Mouse (Mus musculus) right cerebral cortex, adult 2 months (tissue): Measurements from ENCODE around the gene Pgs1.

Experiments
- DNase-seq, 2 experiments: peaks; one replicate each; pipeline ENCODE4 v3.0.0; 2021 to 2022; ENCODE audit warnings: low spot score in 2 of 2

Gene Pgs1

DNA sequence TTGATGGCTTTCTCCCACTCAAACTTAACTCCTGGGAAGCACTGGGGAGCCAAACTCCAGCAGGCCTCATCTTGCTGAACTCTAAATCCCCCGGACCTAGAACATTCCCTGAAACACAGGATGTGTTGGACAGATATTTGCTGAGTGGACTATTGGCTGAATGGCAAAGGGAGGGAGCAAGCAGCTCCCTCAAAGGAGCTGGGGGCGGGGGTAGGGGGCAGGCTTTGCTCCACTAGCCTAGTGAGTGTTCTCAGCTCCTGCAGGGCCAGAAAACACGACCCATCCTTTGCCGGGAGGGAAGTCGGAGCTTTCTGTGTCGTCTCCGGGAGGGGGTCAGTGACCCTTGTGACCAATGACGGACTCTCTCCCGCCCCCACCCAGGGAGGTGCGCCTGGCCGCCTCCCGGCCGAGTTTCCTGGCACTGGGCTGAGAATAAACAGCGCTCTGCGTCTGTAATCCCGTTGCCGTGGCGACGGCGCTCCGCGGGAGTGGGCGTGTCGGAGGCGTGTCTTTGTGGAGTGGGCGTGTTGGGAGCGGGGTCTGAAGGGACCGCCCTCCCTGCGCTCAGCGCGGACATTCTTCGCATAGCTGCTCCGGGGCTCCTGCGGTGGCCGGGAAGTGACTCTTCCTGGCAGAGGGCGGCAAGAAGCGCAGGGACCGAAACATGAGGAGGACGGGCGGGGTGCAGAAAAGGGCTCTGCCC is 22.9 kb upstream of the Pgs1 start:
- peak; percentile 97 for DNase-seq

DNA sequence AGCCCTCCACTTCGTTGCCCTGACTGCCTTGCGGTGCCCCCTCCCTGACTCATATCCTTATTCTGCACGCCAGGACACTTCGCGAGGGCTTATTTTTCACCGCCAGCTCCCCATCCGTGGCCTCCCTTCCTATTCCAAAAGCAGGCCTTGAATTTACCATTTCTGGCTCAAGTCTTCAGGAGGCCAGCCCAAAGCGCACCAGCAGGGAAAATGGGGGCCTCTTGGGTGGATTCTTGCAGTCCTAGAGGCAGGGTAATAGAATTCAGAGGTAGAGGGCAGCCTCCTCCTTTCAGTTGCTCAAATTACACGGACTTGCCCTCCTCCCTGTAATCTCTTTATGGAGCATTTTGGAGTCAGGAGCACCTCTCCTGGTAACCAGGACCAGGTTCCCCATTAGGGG is 22.2 kb upstream of the Pgs1 start:
- no peak for DNase-seq

DNA sequence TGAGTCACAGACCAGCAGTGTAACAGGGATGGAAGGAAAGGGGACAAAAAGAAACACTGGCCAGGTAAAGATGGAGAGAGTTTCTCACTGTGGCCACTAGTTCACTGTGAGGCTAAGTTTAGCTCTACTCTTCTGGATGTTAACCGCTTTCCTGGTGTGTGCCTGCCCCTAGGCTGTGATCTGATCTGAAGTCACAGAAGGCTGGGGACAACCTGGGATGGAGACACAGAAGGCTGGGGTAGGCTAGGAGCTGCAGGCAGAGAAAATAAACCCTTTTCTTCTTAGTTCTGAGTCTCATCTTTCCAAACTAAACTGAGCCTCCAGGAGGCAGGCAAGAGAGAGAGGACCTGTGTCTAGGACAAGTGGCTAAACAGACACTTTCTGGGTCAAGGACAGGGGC is 21.8 kb upstream of the Pgs1 start:
- DNase-seq: no peak

DNA sequence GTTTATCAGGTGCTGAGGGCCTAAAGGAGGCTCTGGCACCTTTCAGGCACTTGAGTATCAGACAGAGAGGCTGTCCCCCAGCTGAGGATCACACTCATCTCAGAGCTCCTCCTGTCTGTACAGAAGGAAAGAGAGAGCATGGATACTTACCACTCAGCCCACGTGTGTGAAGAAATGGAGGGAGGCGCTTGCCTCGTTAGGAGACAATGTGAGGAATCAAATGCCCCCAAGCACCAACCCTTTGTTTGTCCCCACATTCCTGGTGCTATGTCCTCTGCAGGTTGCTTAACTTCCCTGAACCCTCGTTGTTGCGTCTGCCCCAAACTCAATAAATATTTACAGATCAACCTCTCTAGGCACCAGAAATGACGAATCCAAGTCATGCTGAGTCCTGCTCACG is 21.0 kb upstream of the Pgs1 start:
- no peak for DNase-seq

DNA sequence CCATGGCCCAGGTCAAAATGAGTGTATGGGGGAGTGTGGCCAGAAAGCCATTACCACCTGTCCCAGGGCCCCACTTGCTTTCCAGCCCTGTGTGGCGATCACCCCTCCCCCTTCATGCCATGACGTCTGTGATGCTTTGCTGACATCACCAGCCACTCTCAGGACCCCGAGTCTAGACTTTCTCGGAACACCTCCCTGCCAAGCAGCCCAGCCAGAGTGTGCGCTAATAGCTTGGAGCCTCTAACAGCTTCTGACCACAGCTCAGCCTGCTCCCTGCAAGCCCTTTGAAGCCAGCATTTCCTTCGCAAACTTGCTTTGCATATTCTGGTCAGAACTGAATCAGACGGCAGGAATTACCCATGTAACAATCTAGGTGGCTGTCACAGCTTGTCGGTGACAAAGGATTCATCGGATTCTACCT is 20.5 kb upstream of the Pgs1 start:
- DNase-seq: no peak

DNA sequence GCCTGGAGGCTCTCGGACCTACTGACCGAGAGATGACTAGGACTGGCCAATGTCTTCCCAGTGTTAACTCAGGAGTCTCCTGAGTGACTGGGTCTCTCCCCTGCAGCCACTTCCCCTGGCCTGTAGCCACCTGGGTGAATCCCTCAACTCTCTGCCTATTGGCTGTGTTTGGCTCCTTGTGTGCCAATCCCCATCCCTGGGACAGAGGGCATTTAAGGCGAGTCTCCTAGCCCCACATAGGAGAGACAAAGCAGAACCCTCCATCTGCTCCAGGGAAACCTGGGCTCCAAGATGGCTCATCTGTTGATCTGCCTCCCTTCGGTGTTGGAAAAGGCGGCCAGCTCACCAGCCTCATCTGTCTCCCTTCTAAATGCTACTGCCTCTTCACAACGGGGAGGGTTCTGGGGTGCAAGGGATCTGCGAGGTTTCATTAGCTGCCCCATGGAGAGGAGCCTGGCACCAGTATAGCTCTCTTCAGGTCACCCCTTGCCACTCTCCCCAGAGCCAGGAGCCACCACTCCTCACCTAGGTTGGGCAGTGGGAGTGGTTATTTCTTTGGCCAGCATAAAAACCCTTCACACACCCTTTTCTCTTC is 19.5 kb upstream of the Pgs1 start:
- no peak for DNase-seq

DNA sequence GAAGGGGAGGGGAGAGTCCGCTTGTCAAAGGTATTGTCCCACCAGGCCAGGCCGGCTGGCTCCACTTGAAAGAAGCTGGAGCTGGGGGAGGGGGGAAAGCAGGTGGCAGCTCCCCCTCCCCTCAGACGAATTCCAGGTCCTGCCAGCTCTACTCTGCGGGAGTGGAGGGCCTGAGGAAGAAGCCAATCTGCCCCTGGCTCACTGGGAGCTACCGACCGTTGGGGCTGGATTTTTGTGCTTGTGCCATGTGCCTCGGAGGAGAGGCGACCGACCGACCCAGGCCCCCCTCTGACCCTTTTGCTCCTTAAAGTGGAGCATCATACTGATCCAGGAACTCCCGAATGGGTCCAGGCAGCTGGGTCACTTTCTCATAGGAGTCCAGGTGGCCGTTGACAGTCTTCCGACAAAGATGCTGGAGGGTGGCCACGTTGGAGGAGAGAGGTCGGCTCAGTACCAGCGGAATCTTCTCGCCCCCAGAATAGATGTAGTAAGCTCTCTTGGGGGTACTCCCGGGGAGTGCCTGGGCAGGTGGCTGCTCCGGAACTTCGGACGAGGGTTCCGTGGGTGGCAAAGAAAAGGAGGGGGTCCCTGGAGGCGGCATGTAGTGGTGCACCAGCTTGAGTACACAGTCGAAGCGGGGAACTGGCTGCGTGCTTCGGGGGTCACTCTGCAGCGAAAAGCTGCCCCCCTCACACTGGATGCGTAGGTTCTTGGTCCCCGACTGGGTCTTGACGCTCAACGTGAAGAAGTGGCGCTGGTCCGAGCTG is 18.7 kb upstream of the Pgs1 start:
- no peak for DNase-seq

DNA sequence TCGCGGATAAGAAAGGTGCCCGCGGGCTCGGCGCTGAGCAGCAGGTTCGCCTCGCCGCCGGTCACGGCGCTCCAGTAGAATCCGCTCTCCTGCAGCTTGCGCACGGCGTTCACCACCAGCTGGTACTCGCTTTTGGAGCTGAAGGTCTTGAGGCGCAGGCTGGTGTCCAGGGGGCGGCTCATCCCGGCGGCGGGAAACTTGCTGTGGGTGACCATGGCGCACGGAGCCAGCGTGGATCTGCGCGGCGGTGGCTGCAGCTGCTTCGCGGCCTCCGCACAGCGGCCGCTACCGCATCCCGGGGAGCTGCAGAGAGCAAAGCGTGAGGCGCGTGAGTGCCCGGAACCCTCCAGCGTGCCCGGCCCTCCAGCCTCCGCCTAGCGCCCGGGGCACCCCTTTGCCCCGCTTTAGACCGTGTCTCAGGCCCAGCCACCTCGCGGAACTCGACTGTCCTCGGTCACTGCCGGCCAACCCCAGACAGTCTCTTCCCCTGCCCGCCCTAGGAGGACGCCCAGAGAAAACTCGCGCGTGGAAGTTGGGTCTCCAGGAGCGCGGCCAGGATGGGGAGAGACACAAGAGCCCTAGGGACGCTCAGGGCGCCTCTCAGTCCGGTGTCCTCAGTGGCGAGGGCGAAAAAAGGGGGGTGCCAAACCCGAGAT is 17.9 kb upstream of the Pgs1 start:
- DNase-seq: peak in 1 of 2 experiments; percentile 59

DNA sequence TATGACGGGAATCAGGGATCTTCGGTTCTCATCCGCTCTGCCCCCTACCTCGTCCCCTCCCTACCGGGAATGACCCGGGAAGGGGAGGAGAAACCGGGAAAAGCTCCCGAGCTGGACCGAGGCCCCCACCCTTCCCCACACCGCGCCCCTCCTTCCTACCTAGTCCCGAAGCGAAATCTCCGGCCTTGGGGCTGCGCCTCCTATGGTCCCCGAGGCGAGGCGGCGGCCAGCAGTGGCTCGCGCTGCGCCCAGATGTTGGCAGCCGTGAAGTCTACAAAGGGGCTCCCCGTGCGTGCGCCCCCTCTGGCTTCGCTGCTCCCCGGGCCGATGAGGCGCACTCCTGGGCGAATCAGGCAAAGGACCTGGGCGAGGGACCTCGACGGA is 17.4 kb upstream of the Pgs1 start:
- peak in 1 of 2 experiments; percentile 36 for DNase-seq

DNA sequence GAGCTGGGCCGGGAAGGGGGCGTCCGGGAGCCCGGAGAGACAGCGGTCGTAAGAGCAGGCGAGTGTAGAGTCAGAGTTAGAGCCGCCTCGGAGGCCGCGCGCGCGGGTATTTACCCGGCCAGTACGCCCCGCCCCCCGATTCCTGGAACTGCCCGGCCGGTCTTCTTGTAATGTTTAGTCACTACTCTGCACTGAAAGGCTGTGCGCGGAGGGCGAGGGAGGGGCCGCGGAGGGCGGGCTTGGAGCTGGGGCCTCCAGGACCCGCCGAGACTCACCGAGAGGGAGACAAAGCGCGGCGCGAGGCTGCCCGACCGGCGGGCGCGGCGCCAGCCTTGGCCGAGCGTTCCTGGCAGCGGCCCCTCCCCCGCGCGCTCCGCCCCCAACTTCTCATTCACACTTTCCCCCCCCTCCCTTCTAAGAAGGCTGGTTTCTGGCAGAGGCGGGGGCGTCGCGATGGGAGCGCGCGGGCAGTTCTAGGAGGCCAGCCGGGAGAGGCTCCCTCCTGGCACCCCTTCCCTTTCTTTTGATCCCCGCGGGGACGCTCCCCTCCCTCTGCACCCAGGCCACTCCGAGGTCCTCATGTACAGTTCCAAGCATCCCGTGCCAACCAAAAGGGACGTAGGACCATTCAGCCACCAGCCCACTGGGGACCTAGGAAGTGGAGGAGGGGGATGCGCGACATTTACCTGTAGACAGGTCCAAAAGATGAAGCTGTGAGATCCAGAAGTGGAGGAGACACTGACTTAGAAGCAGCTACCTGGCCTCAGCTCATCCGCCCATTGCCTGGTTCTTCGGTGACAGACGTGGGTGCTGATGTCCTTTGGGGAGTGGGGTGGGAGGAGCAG is 16.8 kb upstream of the Pgs1 start:
- DNase-seq: peak; percentile 82 to 91

DNA sequence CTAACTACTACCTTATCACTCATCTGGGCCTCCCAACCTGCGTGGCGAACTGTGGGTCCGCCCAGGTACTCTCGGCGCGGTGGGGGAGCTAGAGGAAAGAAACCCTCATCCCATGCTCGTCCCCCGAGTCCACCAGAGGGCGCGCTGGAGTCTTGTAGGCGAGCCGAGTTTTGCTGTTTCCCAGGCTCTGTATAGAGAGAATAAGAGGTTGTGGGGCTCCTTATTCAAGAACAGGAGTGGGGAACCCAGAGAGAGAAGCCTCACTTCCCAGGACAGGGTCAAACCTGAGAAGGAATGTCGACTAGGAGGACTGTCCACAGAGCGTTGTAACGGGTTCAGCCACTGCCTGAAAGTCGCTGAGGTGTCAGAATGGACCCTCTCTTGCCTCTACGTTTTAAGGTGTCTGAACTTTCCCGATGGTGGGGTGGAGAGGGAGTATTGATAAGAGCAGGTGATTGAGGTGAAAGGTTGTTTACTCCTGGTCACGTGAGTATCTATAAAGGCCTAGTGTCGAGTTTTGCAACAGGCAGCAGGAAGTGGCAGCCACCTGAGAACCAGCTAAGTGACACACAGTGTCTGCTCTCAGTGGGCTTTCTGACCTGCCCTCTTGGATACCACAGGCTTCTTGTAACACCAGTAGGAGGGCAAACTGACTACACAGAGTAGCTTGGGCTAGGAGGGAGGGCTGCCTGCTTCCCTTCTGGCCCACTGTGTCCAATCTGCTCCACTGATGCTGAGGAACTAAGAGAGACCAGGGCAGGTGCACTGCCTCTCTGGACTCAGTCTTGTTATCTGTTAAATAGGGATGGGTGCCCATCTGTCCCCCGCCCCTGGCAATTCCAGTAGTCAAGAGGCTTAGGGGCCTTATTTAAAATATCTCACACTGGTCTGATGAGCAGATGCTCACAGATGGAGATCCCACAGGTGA is 15.9 kb upstream of the Pgs1 start, which contains the start of gene Socs3:
Gene Socs3, minus strand, starts transcription at position 103 of the 928 bp plus-strand sequence.
- DNase-seq: peak; percentile 97

DNA sequence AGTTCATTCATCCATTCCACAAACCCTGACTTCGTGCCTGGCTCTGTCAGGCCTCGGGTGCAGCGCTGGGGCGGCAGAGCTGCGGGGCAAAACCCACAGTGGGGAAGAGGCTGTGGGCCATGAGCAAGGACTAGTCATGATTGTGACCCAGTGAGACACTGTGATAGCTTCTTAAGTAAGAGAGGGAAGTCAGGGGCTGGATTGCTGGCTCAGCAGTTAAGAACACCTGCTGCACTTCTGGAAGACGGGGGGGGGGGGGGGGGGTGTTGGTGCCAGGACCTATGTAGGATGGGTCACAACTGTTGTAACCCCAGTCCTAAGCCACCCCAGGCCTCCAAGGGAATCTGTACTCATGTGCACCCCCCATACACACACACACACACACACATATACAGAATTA is 15.0 kb upstream of the Pgs1 start:
- no peak for DNase-seq

DNA sequence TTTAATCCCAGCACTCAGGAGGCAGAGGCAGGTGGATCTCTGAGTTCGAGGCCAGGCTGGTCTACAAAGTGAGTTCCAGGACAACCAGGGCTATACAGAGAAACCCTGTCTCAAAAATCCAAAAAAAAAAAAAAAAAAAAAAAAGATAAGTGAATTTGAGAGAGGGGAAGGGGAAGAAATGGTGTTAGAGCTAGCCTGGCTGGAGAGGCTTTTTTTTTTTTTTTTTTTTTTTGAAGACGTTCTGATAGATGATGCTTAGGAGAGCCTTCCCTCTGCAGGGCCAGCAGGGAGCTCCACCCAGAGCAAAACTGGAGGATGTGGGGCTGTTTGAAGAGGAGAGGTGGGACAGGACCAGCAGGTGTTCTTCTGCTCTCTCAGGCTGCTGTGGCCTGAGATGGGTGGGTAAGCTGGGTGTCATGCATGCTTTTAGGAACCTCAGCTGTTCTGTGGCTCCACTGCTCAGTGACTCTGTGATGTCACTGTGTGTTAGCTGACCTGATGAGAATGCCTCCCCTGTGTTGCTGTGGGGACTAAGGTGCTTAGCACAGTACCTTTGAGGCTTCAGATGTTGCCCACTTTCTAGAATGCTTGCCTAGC is 14.3 kb upstream of the Pgs1 start:
- no peak for DNase-seq

DNA sequence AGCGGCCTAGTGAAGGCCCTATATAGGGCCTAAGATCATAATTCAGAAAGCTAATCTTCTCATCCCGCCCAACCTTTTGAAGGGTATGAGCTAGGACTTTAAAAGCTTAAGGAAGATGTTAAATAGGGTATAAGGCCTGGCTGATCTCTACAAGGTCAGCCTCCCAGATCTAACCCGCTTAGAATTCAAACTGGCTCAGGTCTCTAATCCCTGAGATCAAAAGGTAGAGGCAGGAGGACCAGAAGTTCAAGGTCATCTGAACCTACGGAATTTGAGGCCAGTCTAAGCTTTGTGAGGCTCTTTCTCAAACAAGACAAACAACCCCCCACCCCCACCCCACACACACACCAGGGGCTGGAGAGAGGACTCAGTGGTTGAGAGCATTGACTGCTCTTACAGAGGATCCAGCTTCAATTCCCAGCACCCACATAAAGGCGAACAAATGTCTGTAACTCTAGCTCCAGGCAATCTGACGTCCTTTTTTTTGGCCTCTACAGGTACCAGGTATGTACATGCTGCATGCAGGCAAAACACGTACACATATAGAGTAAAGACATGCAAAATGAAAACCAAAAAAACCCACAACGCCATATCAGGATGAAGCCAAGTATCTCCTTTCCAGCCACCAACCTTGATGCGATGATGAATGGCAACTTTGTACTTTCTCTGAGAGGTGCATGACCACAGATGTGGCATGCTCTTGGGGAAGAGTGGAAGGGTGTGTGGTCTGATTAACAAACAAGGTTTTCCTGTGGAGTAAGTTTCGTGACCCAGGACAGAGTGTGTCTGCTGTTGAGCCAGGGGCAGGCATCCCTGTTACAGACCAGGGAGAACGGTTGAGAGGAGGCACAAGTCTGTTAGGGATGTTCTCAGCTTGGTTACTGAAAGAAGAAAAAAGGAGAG is 13.2 kb upstream of the Pgs1 start:
- no peak for DNase-seq

DNA sequence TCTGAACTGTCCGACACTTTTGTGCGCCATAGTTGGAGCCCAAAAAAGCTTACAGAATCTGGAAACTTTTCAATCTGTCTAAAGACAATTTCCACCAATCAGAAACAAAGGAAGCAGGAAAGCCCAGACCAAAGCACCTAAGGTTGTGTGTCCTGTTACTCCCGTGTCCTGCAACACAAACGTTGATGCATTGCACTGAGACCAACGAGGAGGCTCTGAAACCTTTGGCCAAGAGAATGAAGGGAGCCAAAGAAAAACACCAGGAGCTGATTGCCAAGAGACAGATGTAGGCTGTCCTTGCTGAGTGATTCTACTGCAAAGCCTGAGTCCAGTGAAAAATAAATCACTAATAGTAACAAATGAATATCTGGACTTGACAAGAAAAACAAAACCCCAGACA is 12.5 kb upstream of the Pgs1 start:
- DNase-seq: no peak

DNA sequence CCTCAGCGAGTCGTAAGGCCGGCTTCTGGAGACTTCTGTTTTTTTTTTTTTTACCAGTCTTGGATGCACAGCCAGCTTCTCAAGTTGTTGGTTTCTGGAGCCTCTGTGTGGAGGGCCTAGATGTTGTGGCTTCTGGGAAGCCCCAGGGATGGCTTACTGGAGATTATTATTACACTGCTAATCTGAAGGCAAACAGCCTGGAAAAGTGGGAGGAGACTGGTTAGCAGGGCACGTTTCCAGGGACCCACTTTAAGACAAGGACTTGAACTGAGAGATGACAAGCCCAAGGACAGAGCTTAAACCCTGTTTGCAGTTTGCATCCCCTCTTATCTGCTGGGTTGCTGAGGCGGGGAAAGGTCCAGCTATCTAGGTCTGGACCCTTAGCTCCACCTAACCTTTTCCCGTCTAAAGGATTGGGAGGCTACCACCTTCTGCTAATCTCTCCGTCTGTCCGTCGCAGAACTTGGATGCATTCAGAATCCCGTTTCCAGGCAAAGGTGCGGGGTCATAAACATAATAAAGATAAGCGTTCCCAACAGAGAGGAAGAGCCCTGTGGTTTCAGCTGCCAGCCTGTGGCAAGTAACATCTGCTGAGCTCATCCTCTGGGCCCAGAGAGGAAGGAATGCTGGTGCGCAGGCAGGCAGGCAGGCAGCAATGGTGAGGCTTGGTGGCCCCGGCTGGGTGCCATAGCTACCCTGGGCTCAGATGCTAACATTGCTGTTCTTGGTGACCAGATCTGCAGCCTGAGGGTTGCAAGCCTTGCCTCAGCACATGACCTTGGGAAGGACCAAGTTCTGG is 11.6 kb upstream of the Pgs1 start:
- no peak for DNase-seq

DNA sequence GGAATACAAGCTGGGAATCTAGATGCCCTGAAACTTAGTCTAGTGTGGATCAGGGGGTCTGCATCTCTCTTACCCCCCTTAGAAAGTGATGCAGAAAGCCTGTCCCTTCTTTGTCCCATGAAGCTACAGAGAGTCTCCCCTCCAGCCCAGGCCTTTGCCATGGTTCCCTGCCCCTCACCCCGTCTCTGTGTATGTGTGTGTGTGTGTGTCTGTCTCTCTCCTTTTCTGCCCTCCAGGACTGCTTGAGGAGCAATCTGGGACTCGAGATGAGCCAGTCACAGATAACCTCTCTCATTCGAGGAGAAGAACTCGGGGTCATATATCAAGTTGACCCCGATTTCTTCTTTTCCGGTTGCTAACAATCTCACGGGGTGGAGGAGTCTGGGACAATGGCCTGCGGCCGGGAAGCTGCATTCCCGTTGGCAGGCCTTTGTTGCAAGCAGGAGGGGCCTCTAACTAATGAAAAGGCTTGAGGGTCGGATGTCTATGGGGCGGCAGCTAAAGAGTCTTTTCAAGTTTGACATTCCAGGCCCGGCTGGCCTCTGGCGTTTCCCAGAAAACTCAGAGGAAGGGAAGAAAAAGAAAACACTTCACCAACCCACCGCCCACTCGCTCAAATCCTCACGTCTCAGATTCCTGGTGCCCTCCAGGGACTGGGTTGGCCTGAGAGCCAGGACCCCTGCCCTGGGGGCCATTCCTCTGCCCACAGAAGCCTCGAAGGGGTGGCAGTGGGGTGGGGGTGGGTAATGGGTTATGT is 10.7 kb upstream of the Pgs1 start:
- DNase-seq: no peak
